ENCODE assay signal across 8 mouse cellular contexts in the genomic region with DNA sequence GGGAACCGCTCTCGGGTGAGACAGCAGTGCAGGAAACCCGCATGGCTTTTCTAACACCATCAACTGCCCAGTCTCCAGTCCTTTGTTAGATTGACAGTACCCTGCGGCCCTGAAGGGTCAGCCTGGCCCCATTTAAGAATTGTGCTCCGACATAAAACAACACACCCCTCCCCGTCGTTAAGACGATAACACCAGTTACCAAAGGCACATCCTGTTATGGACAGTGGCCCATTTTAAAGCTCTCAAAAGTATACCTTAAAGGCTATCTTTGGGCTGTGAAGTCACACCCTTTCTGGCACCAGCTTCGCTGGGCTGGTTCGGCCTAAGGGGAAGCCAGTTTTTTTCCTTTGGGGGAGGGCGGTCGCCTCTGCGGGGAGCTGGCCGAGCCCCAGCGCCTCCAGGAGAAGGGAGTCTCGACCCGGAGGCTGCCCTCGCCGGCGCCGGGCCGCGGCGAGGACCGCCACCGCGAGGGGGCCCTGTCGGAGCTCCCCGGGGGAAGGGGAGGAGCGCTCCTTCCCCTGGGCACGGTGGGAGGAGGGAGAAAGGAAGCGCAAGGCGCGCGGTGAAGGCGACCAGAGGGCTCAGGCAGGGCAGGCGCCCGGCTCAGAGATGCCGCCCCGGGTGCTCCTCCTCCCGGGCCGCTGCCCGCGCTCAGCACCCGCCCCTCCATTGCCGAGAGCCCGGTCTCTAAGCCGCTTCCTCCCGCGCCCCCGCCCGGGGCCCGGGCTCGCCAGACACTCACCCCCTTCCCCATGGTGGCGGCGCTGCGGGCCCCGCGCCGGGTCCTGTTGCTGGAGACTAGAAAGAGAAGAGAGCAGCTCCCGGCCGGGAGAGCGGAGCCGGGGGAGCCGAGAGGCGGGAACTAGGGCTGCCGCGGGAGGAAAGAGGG. TPM values are rescaled to one million over a fixed set of nuclear protein-coding genes. Genes with fewer than 3 reads are reported as not detected.
DNase-seq lines count a peak whose midpoint lies in the region; ATAC-seq and TF ChIP-seq lines count a peak whose summit lies in the region.

No protein-coding gene starts in this region.

- H3K4me3 ChIP-seq in CH12.LX (replicated peaks in 1 of 3; ENCODE audit: low read depth in 2 of 3, low read length in 2 of 3, poor library complexity in 1 of 3) = peak overlapping the region; percentile 68 to 77 (median 72)
- H3K4me3 ChIP-seq in brown adipose tissue, adult 24 weeks (ENCODE audit: insufficient read depth, low read depth, low read length) = peak overlapping the region; percentile 78
- H3K4me3 ChIP-seq in forebrain, embryonic 10.5 days = peak overlapping the region; percentile 91
- H3K4me3 ChIP-seq in heart, embryonic 15.5 days = peak overlapping the region; percentile 89
- H3K4me3 ChIP-seq in lung, adult 2 months (replicated peaks; ENCODE audit: extremely low read depth, low read depth, low read length) = peak overlapping the region; percentile 65
- H3K4me3 ChIP-seq in neural tube, embryonic 15.5 days (replicated peaks) = peak overlapping the region; percentile 83
- H3K4me3 ChIP-seq in thymus, adult 2 months (ENCODE audit: control insufficient read depth, insufficient read depth, low read length) = peak overlapping the region; percentile 58

- H3K36me3 ChIP-seq in CH12.LX (replicated peaks in 1 of 2; ENCODE audit: control insufficient read depth in 1 of 2, insufficient read depth in 1 of 2, low read length in 1 of 2) = no peaks in the 10 kb centered on the region
- no peaks in the 10 kb centered on the region for H3K36me3 ChIP-seq in forebrain, embryonic 10.5 days (replicated peaks)
- no peaks in the 10 kb centered on the region for H3K36me3 ChIP-seq in heart, embryonic 15.5 days
- no peaks in the 10 kb centered on the region for H3K36me3 ChIP-seq in neural tube, embryonic 15.5 days
- no peaks in the 10 kb centered on the region for H3K36me3 ChIP-seq in thymus, adult 2 months (ENCODE audit: control insufficient read depth, insufficient read depth, low read length)

- no peaks in the 10 kb centered on the region for H3K27me3 ChIP-seq in CH12.LX (replicated peaks)
- peaks cover 17% of the 10 kb centered on the region for H3K27me3 ChIP-seq in forebrain, embryonic 10.5 days (ENCODE audit: poor library complexity, severe bottlenecking)
- H3K27me3 ChIP-seq in heart, embryonic 15.5 days = no peaks in the 10 kb centered on the region
- H3K27me3 ChIP-seq in neural tube, embryonic 15.5 days (replicated peaks) = no peaks in the 10 kb centered on the region
- H3K27me3 ChIP-seq in thymus, adult 2 months (ENCODE audit: control insufficient read depth, insufficient read depth, low read length) = no peaks in the 10 kb centered on the region

- peak in 1 of 2 experiments; percentile 65; a peak in 2 of 4 replicates for TF ChIP-seq CTCF in CH12.LX (conservative IDR thresholded peaks at IDR 0.05 in 1 of 2, IDR thresholded peaks at IDR 0.05 in 1 of 2; ENCODE audit: low read depth in 2 of 2, low read length in 2 of 2)
- 0 out of 2 replicates have a peak, but pooled peaks have one; percentile 7 for TF ChIP-seq CTCF in lung, adult 2 months (IDR thresholded peaks at IDR 0.05; ENCODE audit: insufficient read depth, low read length)
- TF ChIP-seq CTCF in thymus, adult 2 months (IDR thresholded peaks at IDR 0.05; ENCODE audit: borderline replicate concordance, control insufficient read depth, extremely low read depth, insufficient read depth, low read length, poor library complexity) = peak; percentile 84

- H3K4me2 ChIP-seq in CH12.LX (ENCODE audit: insufficient read depth, low read depth, poor library complexity, severe bottlenecking) = peak overlapping the region; percentile 82
- H3K4me2 ChIP-seq in heart, embryonic 15.5 days = peak overlapping the region; percentile 91
- H3K4me2 ChIP-seq in neural tube, embryonic 15.5 days = peak overlapping the region; percentile 71

- ATAC-seq in heart, embryonic 15.5 days (replicated peaks; ENCODE audit: insufficient number of reproducible peaks, insufficient read depth, low FRiP score, low read depth) = peak; percentile 75
- ATAC-seq in neural tube, embryonic 15.5 days (ENCODE audit: low FRiP score) = peak; percentile 85

- peak overlapping the region; percentile 52; the same call in 1 of the 2 replicates for H3K27ac ChIP-seq in CH12.LX (ENCODE audit: insufficient read depth, low read depth)
- H3K27ac ChIP-seq in brown adipose tissue, adult 24 weeks (replicated peaks; ENCODE audit: low read depth, low read length) = peak overlapping the region; percentile 80
- peak overlapping the region; percentile 99 for H3K27ac ChIP-seq in forebrain, embryonic 10.5 days
- peak overlapping the region; percentile 100 for H3K27ac ChIP-seq in heart, embryonic 15.5 days
- H3K27ac ChIP-seq in neural tube, embryonic 15.5 days (replicated peaks) = peak overlapping the region; percentile 95
- peak overlapping the region; percentile 90 for H3K27ac ChIP-seq in thymus, adult 2 months (ENCODE audit: control insufficient read depth, insufficient read depth, low read length)

- TF ChIP-seq EP300 in CH12.LX (IDR thresholded peaks at IDR 0.05; ENCODE audit: low read length) = no peak

- TF ChIP-seq POLR2A in CH12.LX (IDR thresholded peaks at IDR 0.05; ENCODE audit: low read depth, low read length) = peak; percentile 68
- peak; percentile 82; the same call in 1 of the 2 replicates for TF ChIP-seq POLR2A in lung, adult 2 months (IDR thresholded peaks at IDR 0.05; ENCODE audit: borderline replicate concordance, extremely low read depth, low read depth, low read length)
- TF ChIP-seq POLR2A in thymus, adult 2 months (IDR thresholded peaks at IDR 0.05; ENCODE audit: control insufficient read depth, extremely low read depth, insufficient read depth, low read length, poor library complexity) = no peak

- WGBS in forebrain, embryonic 10.5 days = under 1% methylated on average over 67 of the region's 68 CpGs
- under 1% methylated on average over 58 of the region's 68 CpGs for WGBS in heart, embryonic 15.5 days
- 1% methylated on average over 65 of the region's 68 CpGs for whole genome bisulfite sequencing in lung, adult 2 months
- WGBS in neural tube, embryonic 15.5 days = under 1% methylated on average over 39 of the region's 68 CpGs
- WGBS in thymus, adult 2 months = under 1% methylated on average over 54 of the region's 68 CpGs

- H3K9ac ChIP-seq in CH12.LX (ENCODE audit: insufficient read depth, low read depth) = peak overlapping the region; percentile 88
- peak overlapping the region; percentile 99 for H3K9ac ChIP-seq in heart, embryonic 15.5 days
- H3K9ac ChIP-seq in neural tube, embryonic 15.5 days (replicated peaks) = peak overlapping the region; percentile 90

- peaks cover 45% of the 10 kb centered on the region for H3K79me2 ChIP-seq in CH12.LX (replicated peaks; ENCODE audit: control insufficient read depth, extremely low read depth, insufficient read depth, poor library complexity, severe bottlenecking)

- no peaks in the 10 kb centered on the region for H3K9me3 ChIP-seq in CH12.LX (replicated peaks; ENCODE audit: low read length)
- no peaks in the 10 kb centered on the region for H3K9me3 ChIP-seq in forebrain, embryonic 10.5 days
- no peaks in the 10 kb centered on the region for H3K9me3 ChIP-seq in heart, embryonic 15.5 days (replicated peaks)
- H3K9me3 ChIP-seq in neural tube, embryonic 15.5 days (replicated peaks) = no peaks in the 10 kb centered on the region

- peaks cover 13 to 51% of the 10 kb centered on the region in 2 experiments for H3K4me1 ChIP-seq in CH12.LX (ENCODE audit: control insufficient read depth in 1 of 2, insufficient read depth in 2 of 2)
- peaks cover 20% of the 10 kb centered on the region; the same call in 1 of the 2 replicates for H3K4me1 ChIP-seq in brown adipose tissue, adult 24 weeks (ENCODE audit: control insufficient read depth, insufficient read depth, insufficient read length, low read length)
- H3K4me1 ChIP-seq in forebrain, embryonic 10.5 days = peaks cover 62% of the 10 kb centered on the region
- peaks cover 47% of the 10 kb centered on the region for H3K4me1 ChIP-seq in heart, embryonic 15.5 days (replicated peaks)
- peaks cover 19% of the 10 kb centered on the region for H3K4me1 ChIP-seq in lung, adult 2 months (ENCODE audit: control insufficient read depth, insufficient read depth, low read length)
- peaks cover 60% of the 10 kb centered on the region for H3K4me1 ChIP-seq in neural tube, embryonic 15.5 days
- H3K4me1 ChIP-seq in thymus, adult 2 months (replicated peaks; ENCODE audit: control insufficient read depth, insufficient read depth, low read length) = peaks cover 22% of the 10 kb centered on the region

- DNase-seq in CH12.LX (ENCODE audit: extremely low read depth) = peak; percentile 77
- peak; percentile 80 for DNase-seq in forebrain, embryonic 10.5 days (ENCODE audit: extremely low spot score, low spot score)
- peak; percentile 74 to 86 for DNase-seq in kidney, postnatal 25 days
- peak; percentile 86 for DNase-seq in lung, adult 2 months
- DNase-seq in thymus, adult 2 months = peak; percentile 89

- in situ Hi-C loops in CH12.LX (cut with MboI; ENCODE audit: low pct_ligation_motif_present, low pct_unique_long_range_greater_than_20kb, low sequenced_read_pairs) = no loop called here

- TF ChIP-seq RAD21 in CH12.LX (IDR thresholded peaks at IDR 0.05; ENCODE audit: low read depth, low read length) = peak; percentile 10

- dilution Hi-C loops in CH12.LX (cut with MboI; ENCODE audit: extremely low pct_ligation_motif_present, extremely low pct_unique_long_range_greater_than_20kb, low sequenced_read_pairs) = no loop called here

TF ChIP-seq in CH12.LX, 34 proteins besides CTCF, POLR2A, EP300 and RAD21 (continues in another document):
- TF ChIP-seq USF2 (conservative IDR thresholded peaks at IDR 0.05; ENCODE audit: low read depth, low read length) = no peak
- no peak for TF ChIP-seq ZC3H11A (IDR thresholded peaks at IDR 0.05; ENCODE audit: low read depth, low read length)
- peak; percentile 4; the same call in 1 of the 2 replicates for TF ChIP-seq NELFE (IDR thresholded peaks at IDR 0.05; ENCODE audit: low read depth, low read length)
- TF ChIP-seq NRF1 (IDR thresholded peaks at IDR 0.05; ENCODE audit: low read depth, low read length) = no peak
- TF ChIP-seq SMC3 (IDR thresholded peaks at IDR 0.05; ENCODE audit: low read depth, low read length) = peak; percentile 57
- TF ChIP-seq ZMIZ1 (IDR thresholded peaks at IDR 0.05; ENCODE audit: low read depth, low read length) = peak; percentile 36; the same call in 1 of the 2 replicates
- no peak for TF ChIP-seq CHD2 (IDR thresholded peaks at IDR 0.05; ENCODE audit: low read length)

RNA-seq across cellular contexts. Expression of gene Atp1a1, which starts 0.6 kb away (rescaled TPM):
- 219 and 243 TPM in 2 replicates for total RNA-seq in CH12.LX (2012; rRNA removed)
- 206 and 215 TPM in 2 replicates for total RNA-seq in CH12.LX (2014; rRNA removed)
- polyA plus RNA-seq in CH12.LX (2012; ENCODE audit: insufficient read length, low read depth) = 263 and 337 TPM in 2 replicates
- 26.7 and 27.0 TPM in 2 replicates for polyA plus RNA-seq in brown adipose tissue, adult 24 weeks (2012; ENCODE audit: insufficient read depth, insufficient read length, missing spikeins)
- 42.8 and 48.2 TPM in 2 replicates for polyA plus RNA-seq in forebrain, embryonic 10.5 days (2016; fragmentation: Nextera tagmentation; extraction: Ambion mirVana)
- 270 and 271 TPM in 2 replicates for polyA plus RNA-seq in heart, embryonic 15.5 days (2015; fragmentation: Nextera tagmentation; extraction: Ambion mirVana)
- polyA plus RNA-seq in lung, adult 2 months (2012; rRNA removed) = 267 and 269 TPM in 2 replicates
- polyA plus RNA-seq in neural tube, embryonic 15.5 days (2015; fragmentation: Nextera tagmentation; extraction: Ambion mirVana) = 77.2 and 88.7 TPM in 2 replicates
- polyA plus RNA-seq in thymus, adult 2 months (2012; rRNA removed) = 273 and 288 TPM in 2 replicates

Comparison
In these comparisons a context has a peak if more than half of its experiments do, and no peak if none do; other contexts are left out.
1. Peak in every context shown above with its lines: DNase-seq, ATAC-seq, H3K4me3 ChIP-seq and H3K27ac ChIP-seq.